ENCODE assay signal across 19 mouse cellular contexts in the genomic region with DNA sequence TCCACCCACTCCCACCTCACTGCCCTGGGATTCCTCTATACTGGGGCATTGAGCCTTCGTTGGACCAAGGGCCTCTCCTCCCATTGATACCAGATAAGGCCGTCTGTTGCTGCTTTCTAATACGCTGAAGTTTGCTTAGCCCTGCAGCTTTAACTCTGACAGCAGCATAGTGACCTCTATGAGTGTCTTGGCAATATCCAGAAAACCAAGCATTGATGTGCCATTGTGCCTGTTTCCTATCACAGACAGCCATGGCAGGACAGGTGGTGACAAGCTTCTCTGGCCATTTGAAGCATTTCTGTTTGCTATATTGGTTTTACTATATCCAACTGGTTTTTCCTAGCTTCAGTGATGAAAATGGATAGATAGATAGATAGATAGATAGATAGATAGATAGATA.
DNase-seq lines count a peak whose midpoint lies in the region; ATAC-seq and TF ChIP-seq lines count a peak whose summit lies in the region.
"Had no signal": no experiment of that assay in that cellular context is flagged by ENCODE, and none has a peak within 500 bp of the region (broad histone marks: within the 10 kb centered on the region; RNA-seq: fewer than 3 reads in every experiment).

No protein-coding gene starts in this region.

- DNase-seq in heart, adult 8-10 months (ENCODE audit: low spot score), result peak; percentile 21
- DNase-seq in heart, adult 9 months (ENCODE audit: low spot score in 2 of 2), result peak; percentile 35 to 48
- peak; percentile 28 for DNase-seq in heart, postnatal 0 days (ENCODE audit: low spot score)
- no peak for DNase-seq in right cerebral cortex, postnatal 25 days
- DNase-seq: adrenal gland, adult 8-10 months; adrenal gland, postnatal 36 days; cerebellum, adult 2 months; forebrain, postnatal 0 days; gastrocnemius, adult 2 months; gastrocnemius, postnatal 25 days; kidney, adult 2 months had no signal

- H3K4me1 ChIP-seq in heart, embryonic 13.5 days, result peaks cover 50% of the 10 kb centered on the region
- H3K4me1 ChIP-seq in heart, postnatal 0 days (ENCODE audit: control insufficient read depth, insufficient read depth), result 0 out of 2 replicates have a peak, but pooled peaks cover 6% of the 10 kb centered on the region
- H3K4me1 ChIP-seq: forebrain, embryonic 12.5 days; hindbrain, embryonic 15.5 days had no signal

- TF ChIP-seq EP300 in heart, postnatal 0 days (IDR thresholded peaks at IDR 0.05; ENCODE audit: low read depth), result 0 out of 2 replicates have a peak, but pooled peaks have one; percentile 27

- peak overlapping the region; percentile 8; the same call in 1 of the 2 replicates for H3K4me3 ChIP-seq in heart, embryonic 13.5 days
- no peak overlapping the region for H3K4me3 ChIP-seq in heart, postnatal 0 days (ENCODE audit: low read depth, low read length)
- H3K4me3 ChIP-seq: embryonic facial prominence, embryonic 15.5 days; forebrain, embryonic 12.5 days; gastrocnemius, adult 2 months; hindbrain, embryonic 15.5 days; kidney, embryonic 15.5 days had no signal

- H3K27me3 ChIP-seq in heart, embryonic 13.5 days (replicated peaks), result no peaks in the 10 kb centered on the region
- no peaks in the 10 kb centered on the region for H3K27me3 ChIP-seq in heart, postnatal 0 days (ENCODE audit: control insufficient read depth, insufficient read depth, low read length)
- H3K27me3 ChIP-seq: embryonic facial prominence, embryonic 15.5 days; forebrain, embryonic 12.5 days; hindbrain, embryonic 15.5 days; kidney, embryonic 15.5 days had no signal

- no peaks in the 10 kb centered on the region for H3K9me3 ChIP-seq in heart, embryonic 13.5 days
- H3K9me3 ChIP-seq in heart, postnatal 0 days (replicated peaks; ENCODE audit: control insufficient read depth, low read length), result no peaks in the 10 kb centered on the region
- H3K9me3 ChIP-seq: embryonic facial prominence, embryonic 15.5 days; forebrain, embryonic 12.5 days; hindbrain, embryonic 15.5 days; kidney, embryonic 15.5 days had no signal

- H3K9ac ChIP-seq in heart, embryonic 13.5 days, result no peak overlapping the region
- no peak overlapping the region for H3K9ac ChIP-seq in heart, postnatal 0 days (replicated peaks; ENCODE audit: low read depth, low read length)
- H3K9ac ChIP-seq: embryonic facial prominence, embryonic 15.5 days; forebrain, embryonic 12.5 days; forebrain, postnatal 0 days; hindbrain, embryonic 15.5 days; kidney, embryonic 15.5 days had no signal

- 0 out of 2 replicates have a peak, but pooled peaks have one; percentile 37 for ATAC-seq in heart, embryonic 13.5 days (ENCODE audit: extremely low read depth, insufficient number of reproducible peaks, low FRiP score, low TSS enrichment)
- peak; percentile 43 for ATAC-seq in heart, postnatal 0 days (ENCODE audit: insufficient read depth, low read depth)
- ATAC-seq in frontal cortex, adult (ENCODE audit: low TSS enrichment), result no peak
- no peak for ATAC-seq in megakaryocyte progenitor cell, adult 5-6 weeks (replicated peaks; ENCODE audit: poor library complexity)
- ATAC-seq: forebrain, postnatal 0 days; intestine, embryonic 16.5 days had no signal

- peak overlapping the region; percentile 66 for H3K27ac ChIP-seq in heart, embryonic 13.5 days (replicated peaks)
- peak overlapping the region; percentile 59 for H3K27ac ChIP-seq in heart, postnatal 0 days (ENCODE audit: low read depth)
- H3K27ac ChIP-seq: embryonic facial prominence, embryonic 15.5 days; forebrain, embryonic 12.5 days; gastrocnemius, adult 2 months; hindbrain, embryonic 15.5 days; kidney, embryonic 15.5 days had no signal

- 11% methylated on average over 3 of the region's 3 CpGs for WGBS in heart, embryonic 13.5 days
- 15% methylated on average over 3 of the region's 3 CpGs for WGBS in heart, postnatal 0 days

- no peaks in the 10 kb centered on the region for H3K36me3 ChIP-seq in heart, embryonic 13.5 days
- H3K36me3 ChIP-seq in heart, postnatal 0 days (replicated peaks; ENCODE audit: control insufficient read depth, insufficient read depth, low read length), result no peaks in the 10 kb centered on the region
- H3K36me3 ChIP-seq: embryonic facial prominence, embryonic 15.5 days; forebrain, embryonic 12.5 days; hindbrain, embryonic 15.5 days; kidney, embryonic 15.5 days had no signal

- TF ChIP-seq CTCF in heart, postnatal 0 days (IDR thresholded peaks at IDR 0.05; ENCODE audit: low read depth), result no peak

- H3K4me2 ChIP-seq in heart, embryonic 13.5 days, result peak overlapping the region; percentile 47
- H3K4me2 ChIP-seq in heart, postnatal 0 days (ENCODE audit: low read depth, low read length), result peak overlapping the region; percentile 37
- H3K4me2 ChIP-seq: embryonic facial prominence, embryonic 15.5 days; forebrain, embryonic 12.5 days; hindbrain, embryonic 15.5 days; kidney, embryonic 15.5 days had no signal

Comparison
In these comparisons a context has a peak if more than half of its experiments do, and no peak if none do; other contexts are left out.
1. ATAC-seq: peak in heart, embryonic 13.5 days (single experiment) and heart, postnatal 0 days (single experiment); none in frontal cortex, adult (single experiment) and megakaryocyte progenitor cell, adult 5-6 weeks (single experiment).